Mouse (Mus musculus): ENCODE data around the gene Rbfox3. TPM values are rescaled to one million over a fixed set of nuclear protein-coding genes. Genes with fewer than 3 reads are reported as not detected.
A peak's percentile ranks its signal among the peaks of the same experiment; 100 is the strongest.

Gene Rbfox3
- polyA plus RNA-seq, 1 experiment from 2014 or later: 54.9 TPM

GRCm38 (mm10) chr11:118927081-118927480 lies 15.7 kb upstream of the Rbfox3 start:
- no peak for ATAC-seq
- no peaks in the 10 kb centered on the region for H3K9me3 ChIP-seq (replicated peaks; ENCODE audit: control insufficient read depth, low read length, poor library complexity, severe bottlenecking)
- WGBS: 19% methylated on average over 5 of the region's 5 CpGs

GRCm38 (mm10) chr11:118921852-118922251 lies 10.5 kb upstream of the Rbfox3 start:
- H3K36me3 ChIP-seq (ENCODE audit: control insufficient read depth, insufficient read depth, low read length): no peaks in the 10 kb centered on the region
- H3K9ac ChIP-seq (ENCODE audit: low read depth, low read length): no peak overlapping the region
- no peaks in the 10 kb centered on the region for H3K27me3 ChIP-seq (ENCODE audit: control insufficient read depth, insufficient read depth, low read depth, low read length)
- no peak overlapping the region for H3K4me3 ChIP-seq (ENCODE audit: low read depth, low read length)
- H3K9me3 ChIP-seq (replicated peaks; ENCODE audit: control insufficient read depth, low read length, poor library complexity, severe bottlenecking): no peaks in the 10 kb centered on the region
- peaks cover 8% of the 10 kb centered on the region for H3K4me1 ChIP-seq (ENCODE audit: control insufficient read depth, insufficient read depth, low read length)
- WGBS: 85% methylated on average over 6 of the region's 6 CpGs
- no peak overlapping the region for H3K4me2 ChIP-seq (ENCODE audit: low read length)
- H3K27ac ChIP-seq (ENCODE audit: low read length): no peak overlapping the region
- ATAC-seq: no peak

More at GRCm38 (mm10) chr11:118927081-118927480, 15.7 kb upstream of the Rbfox3 start:
- Histone ChIP-seq H3K4me1 (ENCODE audit: control insufficient read depth, insufficient read depth, low read length) (0 out of 2 replicates have a peak, but pooled peaks cover 3% of the 10 kb centered on the region), H3K27ac (ENCODE audit: low read length) (no peak overlapping the region), H3K9ac (ENCODE audit: low read depth, low read length) (no peak overlapping the region), H3K4me2 (ENCODE audit: low read length) (no peak overlapping the region), H3K27me3 (ENCODE audit: control insufficient read depth, insufficient read depth, low read depth, low read length) (no peaks in the 10 kb centered on the region), H3K4me3 (ENCODE audit: low read depth, low read length) (no peak overlapping the region), H3K36me3 (ENCODE audit: control insufficient read depth, insufficient read depth, low read length) (no peaks in the 10 kb centered on the region)

- peaks cover 18% of the 10 kb centered on the region for H3K4me1 ChIP-seq (ENCODE audit: control insufficient read depth, insufficient read depth, low read length)
- ATAC-seq: 0 out of 2 replicates have a peak, but pooled peaks have one; percentile 54
Measured at GRCm38 (mm10) chr11:118916423-118917030, 5.1 kb upstream of the Rbfox3 start.

GRCm38 (mm10) chr11:118915888-118916287 lies 4.5 kb upstream of the Rbfox3 start:
- Histone ChIP-seq H3K9ac (ENCODE audit: low read depth, low read length) (no peak overlapping the region), H3K27ac (ENCODE audit: low read length) (no peak overlapping the region), H3K27me3 (ENCODE audit: control insufficient read depth, insufficient read depth, low read depth, low read length) (no peaks in the 10 kb centered on the region), H3K36me3 (ENCODE audit: control insufficient read depth, insufficient read depth, low read length) (no peaks in the 10 kb centered on the region), H3K4me2 (ENCODE audit: low read length) (no peak overlapping the region), H3K9me3 (replicated peaks; ENCODE audit: control insufficient read depth, low read length, poor library complexity, severe bottlenecking) (no peaks in the 10 kb centered on the region), H3K4me1 (ENCODE audit: control insufficient read depth, insufficient read depth, low read length) (peaks cover 22% of the 10 kb centered on the region), H3K4me3 (ENCODE audit: low read depth, low read length) (no peak overlapping the region)
- 30% methylated on average over 2 of the region's 2 CpGs for WGBS
- ATAC-seq: no peak

More at GRCm38 (mm10) chr11:118916423-118917030, 5.1 kb upstream of the Rbfox3 start:
- Histone ChIP-seq H3K9me3 (replicated peaks; ENCODE audit: control insufficient read depth, low read length, poor library complexity, severe bottlenecking) (no peaks in the 10 kb centered on the region), H3K27me3 (ENCODE audit: control insufficient read depth, insufficient read depth, low read depth, low read length) (no peaks in the 10 kb centered on the region), H3K27ac (ENCODE audit: low read length) (peak overlapping the region; percentile 75), H3K4me2 (ENCODE audit: low read length) (peak overlapping the region; percentile 21; the same call in 1 of the 2 replicates), H3K9ac (ENCODE audit: low read depth, low read length) (0 out of 2 replicates have a peak overlapping the region, but pooled peaks have one; percentile 54), H3K36me3 (ENCODE audit: control insufficient read depth, insufficient read depth, low read length) (no peaks in the 10 kb centered on the region), H3K4me3 (ENCODE audit: low read depth, low read length) (no peak overlapping the region)
- 3% methylated on average over 15 of the region's 15 CpGs for WGBS

- 72% methylated on average over 6 of the region's 6 CpGs for WGBS
- H3K4me3 ChIP-seq (ENCODE audit: low read depth, low read length): no peak overlapping the region
- peaks cover 30% of the 10 kb centered on the region for H3K4me1 ChIP-seq (ENCODE audit: control insufficient read depth, insufficient read depth, low read length)
- H3K27ac ChIP-seq (ENCODE audit: low read length): no peak overlapping the region
- H3K4me2 ChIP-seq (ENCODE audit: low read length): no peak overlapping the region
- no peaks in the 10 kb centered on the region for H3K36me3 ChIP-seq (ENCODE audit: control insufficient read depth, insufficient read depth, low read length)
- H3K9ac ChIP-seq (ENCODE audit: low read depth, low read length): no peak overlapping the region
- H3K9me3 ChIP-seq (replicated peaks; ENCODE audit: control insufficient read depth, low read length, poor library complexity, severe bottlenecking): no peaks in the 10 kb centered on the region
- ATAC-seq: no peak
- H3K27me3 ChIP-seq (ENCODE audit: control insufficient read depth, insufficient read depth, low read depth, low read length): no peaks in the 10 kb centered on the region
Measured at GRCm38 (mm10) chr11:118912686-118913085, 1.3 kb upstream of the Rbfox3 start.

GRCm38 (mm10) chr11:118910756-118911155 lies 641 bp downstream of the Rbfox3 start:
- Histone ChIP-seq H3K36me3 (ENCODE audit: control insufficient read depth, insufficient read depth, low read length) (no peaks in the 10 kb centered on the region), H3K9me3 (replicated peaks; ENCODE audit: control insufficient read depth, low read length, poor library complexity, severe bottlenecking) (no peaks in the 10 kb centered on the region), H3K4me1 (ENCODE audit: control insufficient read depth, insufficient read depth, low read length) (peaks cover 29% of the 10 kb centered on the region), H3K27ac (ENCODE audit: low read length) (no peak overlapping the region), H3K27me3 (ENCODE audit: control insufficient read depth, insufficient read depth, low read depth, low read length) (no peaks in the 10 kb centered on the region), H3K4me2 (ENCODE audit: low read length) (no peak overlapping the region), H3K4me3 (ENCODE audit: low read depth, low read length) (no peak overlapping the region), H3K9ac (ENCODE audit: low read depth, low read length) (no peak overlapping the region)
- 53% methylated on average over 10 of the region's 10 CpGs for WGBS
- no peak for ATAC-seq

- under 1% methylated on average over 9 of the region's 13 CpGs for WGBS
Measured at GRCm38 (mm10) chr11:118909814-118910201, 1.6 kb downstream of the Rbfox3 start.

GRCm38 (mm10) chr11:118908981-118909813 lies 2.2 kb downstream of the Rbfox3 start:
- Histone ChIP-seq H3K4me1 (ENCODE audit: control insufficient read depth, insufficient read depth, low read length) (peaks cover 39% of the 10 kb centered on the region), H3K27me3 (ENCODE audit: control insufficient read depth, insufficient read depth, low read depth, low read length) (no peaks in the 10 kb centered on the region), H3K36me3 (ENCODE audit: control insufficient read depth, insufficient read depth, low read length) (no peaks in the 10 kb centered on the region), H3K4me2 (ENCODE audit: low read length) (peak overlapping the region; percentile 95), H3K4me3 (ENCODE audit: low read depth, low read length) (peak overlapping the region; percentile 90), H3K27ac (ENCODE audit: low read length) (peak overlapping the region; percentile 89), H3K9ac (ENCODE audit: low read depth, low read length) (peak overlapping the region; percentile 88), H3K9me3 (replicated peaks; ENCODE audit: control insufficient read depth, low read length, poor library complexity, severe bottlenecking) (no peaks in the 10 kb centered on the region)
- WGBS: under 1% methylated on average over 74 of the region's 90 CpGs
- ATAC-seq: peak; percentile 59

More at GRCm38 (mm10) chr11:118909814-118910201, 1.6 kb downstream of the Rbfox3 start:
- Histone ChIP-seq H3K27me3 (ENCODE audit: control insufficient read depth, insufficient read depth, low read depth, low read length) (no peaks in the 10 kb centered on the region), H3K9me3 (replicated peaks; ENCODE audit: control insufficient read depth, low read length, poor library complexity, severe bottlenecking) (no peaks in the 10 kb centered on the region), H3K36me3 (ENCODE audit: control insufficient read depth, insufficient read depth, low read length) (no peaks in the 10 kb centered on the region), H3K9ac (ENCODE audit: low read depth, low read length) (peak overlapping the region; percentile 88), H3K27ac (ENCODE audit: low read length) (peak overlapping the region; percentile 89), H3K4me3 (ENCODE audit: low read depth, low read length) (peak overlapping the region; percentile 90), H3K4me2 (ENCODE audit: low read length) (peak overlapping the region; percentile 95), H3K4me1 (ENCODE audit: control insufficient read depth, insufficient read depth, low read length) (peaks cover 37% of the 10 kb centered on the region)
- ATAC-seq: no peak; the same call in none of the 2 replicates
